Mouse (Mus musculus) liver, embryonic 14 days (tissue): ENCODE measurements around the gene Chst5. TPM values are rescaled to one million over a fixed set of nuclear protein-coding genes. Genes with fewer than 3 reads are reported as not detected.

ENCODE experiments used
- polyA plus RNA-seq: library from polyadenylated mRNA; depleted of rRNA; stranded (reverse); fragments of >200 nt; gene quantifications from 2 replicates; pipeline ENCODE4 v1.2.3, GENCODE M21; 2012; rRNA removed

Gene Chst5
- 0.06 TPM in 1 of 2 replicates, not detected in the other for polyA plus RNA-seq

GRCm38 (mm10) chr8:111909621-111910450, at the start of gene Chst5:
Gene Chst5, minus strand, starts transcription at chr8:111910447.

GRCm38 (mm10) chr8:111940171-111941100, 30.2 kb upstream of the Chst5 start, which contains the start of gene Gabarapl2:
Gene Gabarapl2, plus strand, starts transcription at chr8:111940703.

GRCm38 (mm10) chr8:111933348-111934076, 23.3 kb upstream of the Chst5 start, which contains the start of gene Tmem231:
Gene Tmem231, minus strand, starts transcription at chr8:111933881.

GRCm38 (mm10) chr8:111876355-111876948, 33.8 kb downstream of the Chst5 start, which contains the start of gene Tmem170:
Gene Tmem170, minus strand, starts transcription at chr8:111876750.

GRCm38 (mm10) chr8:111853861-111854501, 56.3 kb downstream of the Chst5 start, which contains the start of gene Cfdp1:
Gene Cfdp1, minus strand, starts transcription at chr8:111854291.

Other genes starting within 250 kb of the Chst5 start
- gene Ctrb1, start 219.4 kb downstream of the Chst5 start, polyA plus RNA-seq, result 0.05 and 1.7 TPM in 2 replicates
- gene Bcar1, start 166.6 kb downstream of the Chst5 start, polyA plus RNA-seq, result 5.1 and 5.6 TPM in 2 replicates
- gene Cfdp1, start 56.2 kb downstream of the Chst5 start, polyA plus RNA-seq, result 60.8 and 65.0 TPM in 2 replicates
- gene Tmem170, start 33.7 kb downstream of the Chst5 start, polyA plus RNA-seq, result 2.4 and 2.8 TPM in 2 replicates
- 1.3 and 1.5 TPM in 2 replicates for gene Tmem231, start 23.4 kb upstream of the Chst5 start, polyA plus RNA-seq
- gene Gabarapl2, start 30.3 kb upstream of the Chst5 start, polyA plus RNA-seq, result 48.9 and 58.8 TPM in 2 replicates
- gene Adat1, start 81.9 kb upstream of the Chst5 start, polyA plus RNA-seq, result 3.2 and 3.5 TPM in 2 replicates
- gene Kars, start 100.9 kb upstream of the Chst5 start, polyA plus RNA-seq, result 58.6 and 65.9 TPM in 2 replicates
- gene Terf2ip, start 101.0 kb upstream of the Chst5 start, polyA plus RNA-seq, result 4.1 and 4.5 TPM in 2 replicates
- gene Gm6793, start 104.6 kb upstream of the Chst5 start, polyA plus RNA-seq, result 0.15 and 0.19 TPM in 2 replicates